Mouse (Mus musculus): ENCODE data around the gene Prlr. TPM values are rescaled to one million over a fixed set of nuclear protein-coding genes. Genes with fewer than 3 reads are reported as not detected.

Prlr gene
- polyA plus RNA-seq, 1 experiment from 2014 or later, result 0.33 TPM

GRCm38 (mm10) chr15:10215719-10216118 lies 38.7 kb downstream of the Prlr start:
- Histone ChIP-seq H3K4me1 (replicated peaks; ENCODE audit: control insufficient read depth, insufficient read depth, low read length) (no peaks in the 10 kb centered on the region), H3K27me3 (replicated peaks; ENCODE audit: control insufficient read depth, insufficient read depth, low read length) (no peaks in the 10 kb centered on the region), H3K9ac (ENCODE audit: low read depth, low read length) (no peak overlapping the region), H3K36me3 (ENCODE audit: control insufficient read depth, insufficient read depth, low read length) (no peaks in the 10 kb centered on the region), H3K4me3 (ENCODE audit: low read depth, low read length) (no peak overlapping the region), H3K27ac (ENCODE audit: low read depth, low read length) (no peak overlapping the region), H3K9me3 (ENCODE audit: control insufficient read depth, low read length) (no peaks in the 10 kb centered on the region), H3K4me2 (no peak overlapping the region)
- WGBS, result 73% methylated on average over 8 of the region's 8 CpGs
- ATAC-seq (replicated peaks; ENCODE audit: low FRiP score) (no peak), DNase-seq (ENCODE audit: low spot score) (no peak)

- 87% methylated on average over 4 of the region's 4 CpGs for WGBS
- Histone ChIP-seq H3K4me3 (ENCODE audit: low read depth, low read length) (no peak overlapping the region), H3K9me3 (ENCODE audit: control insufficient read depth, low read length) (no peaks in the 10 kb centered on the region), H3K4me2 (no peak overlapping the region), H3K9ac (ENCODE audit: low read depth, low read length) (no peak overlapping the region), H3K27me3 (replicated peaks; ENCODE audit: control insufficient read depth, insufficient read depth, low read length) (no peaks in the 10 kb centered on the region), H3K36me3 (ENCODE audit: control insufficient read depth, insufficient read depth, low read length) (no peaks in the 10 kb centered on the region), H3K27ac (ENCODE audit: low read depth, low read length) (no peak overlapping the region), H3K4me1 (replicated peaks; ENCODE audit: control insufficient read depth, insufficient read depth, low read length) (no peaks in the 10 kb centered on the region)
- ATAC-seq (replicated peaks; ENCODE audit: low FRiP score) (no peak), DNase-seq (ENCODE audit: low spot score) (no peak)
Measured at GRCm38 (mm10) chr15:10216189-10216588, 39.2 kb downstream of the Prlr start.

GRCm38 (mm10) chr15:10223614-10224155 lies 46.6 kb downstream of the Prlr start:
- no peak overlapping the region for H3K4me3 ChIP-seq (ENCODE audit: low read depth, low read length)
- no peak overlapping the region for H3K27ac ChIP-seq (ENCODE audit: low read depth, low read length)
- H3K9ac ChIP-seq (ENCODE audit: low read depth, low read length), result no peak overlapping the region
- no peak overlapping the region for H3K4me2 ChIP-seq
- H3K27me3 ChIP-seq (replicated peaks; ENCODE audit: control insufficient read depth, insufficient read depth, low read length), result no peaks in the 10 kb centered on the region
- H3K9me3 ChIP-seq (ENCODE audit: control insufficient read depth, low read length), result no peaks in the 10 kb centered on the region
- no peaks in the 10 kb centered on the region for H3K36me3 ChIP-seq (ENCODE audit: control insufficient read depth, insufficient read depth, low read length)
- no peaks in the 10 kb centered on the region for H3K4me1 ChIP-seq (replicated peaks; ENCODE audit: control insufficient read depth, insufficient read depth, low read length)
- WGBS, result 67% methylated on average over 4 of the region's 4 CpGs
- no peak for ATAC-seq (replicated peaks; ENCODE audit: low FRiP score)
- DNase-seq (ENCODE audit: low spot score), result no peak

- 83% methylated on average over 4 of the region's 4 CpGs for WGBS
- no peak overlapping the region for H3K4me2 ChIP-seq
- no peaks in the 10 kb centered on the region for H3K27me3 ChIP-seq (replicated peaks; ENCODE audit: control insufficient read depth, insufficient read depth, low read length)
- no peaks in the 10 kb centered on the region for H3K36me3 ChIP-seq (ENCODE audit: control insufficient read depth, insufficient read depth, low read length)
- H3K4me3 ChIP-seq (ENCODE audit: low read depth, low read length), result no peak overlapping the region
- no peak overlapping the region for H3K9ac ChIP-seq (ENCODE audit: low read depth, low read length)
- no peak for ATAC-seq (replicated peaks; ENCODE audit: low FRiP score)
- H3K27ac ChIP-seq (ENCODE audit: low read depth, low read length), result no peak overlapping the region
- DNase-seq (ENCODE audit: low spot score), result no peak
- no peaks in the 10 kb centered on the region for H3K9me3 ChIP-seq (ENCODE audit: control insufficient read depth, low read length)
- no peaks in the 10 kb centered on the region for H3K4me1 ChIP-seq (replicated peaks; ENCODE audit: control insufficient read depth, insufficient read depth, low read length)
Measured at GRCm38 (mm10) chr15:10225701-10226100, 48.7 kb downstream of the Prlr start.

- no peaks in the 10 kb centered on the region for H3K4me1 ChIP-seq (replicated peaks; ENCODE audit: control insufficient read depth, insufficient read depth, low read length)
- no peak overlapping the region for H3K9ac ChIP-seq (ENCODE audit: low read depth, low read length)
- WGBS, result 72% methylated on average over 2 of the region's 2 CpGs
- no peaks in the 10 kb centered on the region for H3K27me3 ChIP-seq (replicated peaks; ENCODE audit: control insufficient read depth, insufficient read depth, low read length)
- DNase-seq (ENCODE audit: low spot score), result no peak
- H3K4me3 ChIP-seq (ENCODE audit: low read depth, low read length), result no peak overlapping the region
- no peak for ATAC-seq (replicated peaks; ENCODE audit: low FRiP score)
- H3K36me3 ChIP-seq (ENCODE audit: control insufficient read depth, insufficient read depth, low read length), result no peaks in the 10 kb centered on the region
- H3K4me2 ChIP-seq, result no peak overlapping the region
- no peaks in the 10 kb centered on the region for H3K9me3 ChIP-seq (ENCODE audit: control insufficient read depth, low read length)
- H3K27ac ChIP-seq (ENCODE audit: low read depth, low read length), result no peak overlapping the region
Measured at GRCm38 (mm10) chr15:10228636-10229035, 51.6 kb downstream of the Prlr start.

- Histone ChIP-seq H3K4me2 (no peak overlapping the region), H3K9me3 (ENCODE audit: control insufficient read depth, low read length) (no peaks in the 10 kb centered on the region), H3K4me3 (ENCODE audit: low read depth, low read length) (no peak overlapping the region), H3K9ac (ENCODE audit: low read depth, low read length) (no peak overlapping the region), H3K4me1 (replicated peaks; ENCODE audit: control insufficient read depth, insufficient read depth, low read length) (no peaks in the 10 kb centered on the region), H3K27ac (ENCODE audit: low read depth, low read length) (no peak overlapping the region), H3K27me3 (replicated peaks; ENCODE audit: control insufficient read depth, insufficient read depth, low read length) (no peaks in the 10 kb centered on the region), H3K36me3 (ENCODE audit: control insufficient read depth, insufficient read depth, low read length) (no peaks in the 10 kb centered on the region)
- DNase-seq (ENCODE audit: low spot score), result no peak
- ATAC-seq (replicated peaks; ENCODE audit: low FRiP score), result no peak
- 69% methylated on average over 5 of the region's 5 CpGs for WGBS
Measured at GRCm38 (mm10) chr15:10235977-10236376, 58.9 kb downstream of the Prlr start.

- 79% methylated on average over 3 of the region's 3 CpGs for WGBS
Measured at GRCm38 (mm10) chr15:10236812-10237211, 59.8 kb downstream of the Prlr start.

GRCm38 (mm10) chr15:10238454-10238853 lies 61.4 kb downstream of the Prlr start:
- Histone ChIP-seq H3K36me3 (ENCODE audit: control insufficient read depth, insufficient read depth, low read length) (no peaks in the 10 kb centered on the region), H3K9ac (ENCODE audit: low read depth, low read length) (no peak overlapping the region), H3K4me3 (ENCODE audit: low read depth, low read length) (no peak overlapping the region), H3K9me3 (ENCODE audit: control insufficient read depth, low read length) (no peaks in the 10 kb centered on the region), H3K4me1 (replicated peaks; ENCODE audit: control insufficient read depth, insufficient read depth, low read length) (no peaks in the 10 kb centered on the region), H3K27ac (ENCODE audit: low read depth, low read length) (no peak overlapping the region), H3K4me2 (no peak overlapping the region), H3K27me3 (replicated peaks; ENCODE audit: control insufficient read depth, insufficient read depth, low read length) (no peaks in the 10 kb centered on the region)
- 90% methylated on average over 8 of the region's 8 CpGs for WGBS
- DNase-seq (ENCODE audit: low spot score) (no peak), ATAC-seq (replicated peaks; ENCODE audit: low FRiP score) (no peak)

More at GRCm38 (mm10) chr15:10236812-10237211, 59.8 kb downstream of the Prlr start:
- ATAC-seq (replicated peaks; ENCODE audit: low FRiP score), result no peak
- no peaks in the 10 kb centered on the region for H3K27me3 ChIP-seq (replicated peaks; ENCODE audit: control insufficient read depth, insufficient read depth, low read length)
- no peaks in the 10 kb centered on the region for H3K36me3 ChIP-seq (ENCODE audit: control insufficient read depth, insufficient read depth, low read length)
- H3K4me2 ChIP-seq, result no peak overlapping the region
- H3K4me3 ChIP-seq (ENCODE audit: low read depth, low read length), result no peak overlapping the region
- no peak overlapping the region for H3K27ac ChIP-seq (ENCODE audit: low read depth, low read length)
- H3K4me1 ChIP-seq (replicated peaks; ENCODE audit: control insufficient read depth, insufficient read depth, low read length), result no peaks in the 10 kb centered on the region
- no peak overlapping the region for H3K9ac ChIP-seq (ENCODE audit: low read depth, low read length)
- no peak for DNase-seq (ENCODE audit: low spot score)
- no peaks in the 10 kb centered on the region for H3K9me3 ChIP-seq (ENCODE audit: control insufficient read depth, low read length)

GRCm38 (mm10) chr15:10240228-10240795 lies 63.3 kb downstream of the Prlr start:
- H3K27me3 ChIP-seq (replicated peaks; ENCODE audit: control insufficient read depth, insufficient read depth, low read length), result no peaks in the 10 kb centered on the region
- no peak for DNase-seq (ENCODE audit: low spot score)
- H3K9ac ChIP-seq (ENCODE audit: low read depth, low read length), result no peak overlapping the region
- 67% methylated on average over 5 of the region's 5 CpGs for WGBS
- no peaks in the 10 kb centered on the region for H3K4me1 ChIP-seq (replicated peaks; ENCODE audit: control insufficient read depth, insufficient read depth, low read length)
- H3K27ac ChIP-seq (ENCODE audit: low read depth, low read length), result no peak overlapping the region
- no peaks in the 10 kb centered on the region for H3K36me3 ChIP-seq (ENCODE audit: control insufficient read depth, insufficient read depth, low read length)
- no peak overlapping the region for H3K4me3 ChIP-seq (ENCODE audit: low read depth, low read length)
- H3K9me3 ChIP-seq (ENCODE audit: control insufficient read depth, low read length), result no peaks in the 10 kb centered on the region
- ATAC-seq (replicated peaks; ENCODE audit: low FRiP score), result no peak
- no peak overlapping the region for H3K4me2 ChIP-seq

Measured in liver, embryonic 11.5 days (tissue).